Mouse (Mus musculus) sigmoid colon, adult 10 weeks (tissue): ENCODE measurements around the gene Olfr1349. TPM values are rescaled to one million over a fixed set of nuclear protein-coding genes. Genes with fewer than 3 reads are reported as not detected.

Source experiments
- polyA plus RNA-seq: library from polyadenylated mRNA; stranded (reverse); fragments of 350-450 nt; fragmentation: Illumina TruSeq; extraction: RNeasy Lipid Tissue Mini Kit (QIAGEN cat#74804); gene quantifications from one replicate; pipeline ENCODE4 v1.2.3, GENCODE M21; 2014; ENCODE audit warnings: low read depth, low replicate concordance

Gene Olfr1349
- not detected for polyA plus RNA-seq

DNA sequence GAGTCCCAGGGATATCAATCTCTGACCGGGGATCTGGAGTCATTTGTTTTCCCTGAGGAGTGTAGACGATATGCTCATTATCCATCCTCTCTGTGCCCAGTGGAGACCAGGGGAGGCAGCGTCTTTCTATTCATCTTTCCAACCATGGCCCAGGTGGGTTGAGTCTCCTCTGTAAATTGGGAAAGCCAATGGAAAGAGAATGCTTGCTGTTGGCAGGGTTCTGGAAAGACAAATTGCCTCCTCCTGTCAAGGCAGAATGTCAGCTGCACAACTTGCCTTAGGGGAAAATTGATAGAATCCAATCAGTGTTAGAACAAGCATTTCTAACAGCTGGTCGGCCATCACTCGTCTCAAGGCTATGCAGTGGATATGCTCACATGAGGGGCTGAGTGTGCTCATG, at the start of gene Olfr1349:
TSS of gene Olfr1349 (minus strand) at position 101 of the 400 bp plus-strand sequence.

DNA sequence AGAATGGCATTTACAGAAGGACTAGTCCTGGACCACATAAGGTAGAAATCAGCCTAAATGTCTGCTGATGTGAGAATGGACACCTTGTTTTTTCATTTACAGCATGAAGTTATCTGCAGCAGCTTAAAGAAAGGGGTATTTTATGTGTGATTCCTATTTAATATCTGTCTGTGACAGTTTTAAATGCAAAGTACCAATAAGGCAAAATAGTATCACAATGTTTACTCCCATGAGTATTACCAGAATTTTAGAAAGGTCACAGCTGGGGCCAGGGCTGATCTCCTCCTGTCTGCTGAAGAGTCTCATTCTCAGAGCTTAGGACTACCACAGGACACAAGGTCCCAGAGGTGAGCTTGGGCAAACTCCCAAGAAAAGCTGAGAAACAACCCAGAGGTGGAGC, 41.8 kb upstream of the Olfr1349 start, which contains the start of gene Olfr1350:
TSS of gene Olfr1350 (plus strand) at position 301 of the 400 bp plus-strand sequence.

DNA sequence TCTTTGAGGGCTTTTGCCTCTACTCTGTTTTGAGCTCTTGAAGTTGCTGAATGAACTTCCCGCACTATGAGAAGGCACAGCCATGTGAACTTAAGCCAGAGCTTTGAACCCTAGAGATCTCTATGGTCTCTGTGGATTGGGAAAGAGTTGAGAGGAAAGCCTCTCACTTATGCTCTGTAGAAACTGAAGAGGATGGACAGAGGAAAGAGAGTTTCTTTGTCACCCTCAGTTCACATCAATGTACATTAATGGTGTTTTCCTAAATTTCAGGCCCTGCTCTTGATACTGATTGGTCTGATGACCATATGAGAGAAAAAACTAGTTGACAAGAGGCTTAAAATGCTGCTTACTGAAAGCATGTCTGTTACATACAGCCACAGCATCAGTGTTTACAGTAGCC, 14.1 kb downstream of the Olfr1349 start, which contains the start of gene Olfr1348:
TSS of gene Olfr1348 (minus strand) at position 101 of the 400 bp plus-strand sequence.

DNA sequence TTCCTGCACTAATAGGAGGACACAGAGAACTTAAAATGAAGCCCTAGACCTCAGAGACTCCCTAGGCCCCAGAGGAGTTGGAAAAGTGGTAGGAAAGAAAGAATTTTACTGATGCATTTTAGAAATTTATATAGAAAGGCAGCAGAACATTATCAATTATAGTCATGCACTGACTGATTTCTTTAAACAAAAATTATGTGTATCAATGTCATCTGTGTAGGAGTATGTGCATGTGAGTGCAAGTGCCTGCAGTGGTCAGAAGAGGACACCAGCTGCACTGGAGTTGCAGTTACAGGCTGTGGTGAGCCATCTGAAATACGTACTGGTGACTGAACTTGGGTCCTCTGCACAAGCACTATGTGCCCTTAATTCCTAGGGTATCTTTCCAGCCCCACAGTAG, 23.1 kb downstream of the Olfr1349 start, which contains the start of gene Olfr1347:
TSS of gene Olfr1347 (minus strand) at position 101 of the 400 bp plus-strand sequence.

DNA sequence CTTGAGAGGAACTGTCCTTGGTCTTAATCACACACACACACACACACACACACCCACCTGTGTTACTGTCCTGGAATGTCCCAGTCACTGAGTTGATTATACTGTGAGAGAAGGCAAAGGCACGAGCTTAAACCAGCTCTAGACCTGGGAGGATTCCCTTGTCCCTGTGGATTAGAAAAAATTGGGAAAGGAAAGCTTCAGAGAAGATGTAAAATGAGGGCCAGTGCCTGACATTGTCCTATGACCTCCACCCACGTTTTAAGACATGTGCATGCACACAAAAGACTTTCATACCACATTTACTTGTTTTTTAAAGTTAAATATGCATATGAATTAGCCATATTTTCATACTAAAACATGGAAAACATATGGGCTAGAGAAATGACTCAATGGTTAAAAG, 35.9 kb downstream of the Olfr1349 start, which contains the start of gene Olfr5:
TSS of gene Olfr5 (minus strand) at position 101 of the 400 bp plus-strand sequence.

DNA sequence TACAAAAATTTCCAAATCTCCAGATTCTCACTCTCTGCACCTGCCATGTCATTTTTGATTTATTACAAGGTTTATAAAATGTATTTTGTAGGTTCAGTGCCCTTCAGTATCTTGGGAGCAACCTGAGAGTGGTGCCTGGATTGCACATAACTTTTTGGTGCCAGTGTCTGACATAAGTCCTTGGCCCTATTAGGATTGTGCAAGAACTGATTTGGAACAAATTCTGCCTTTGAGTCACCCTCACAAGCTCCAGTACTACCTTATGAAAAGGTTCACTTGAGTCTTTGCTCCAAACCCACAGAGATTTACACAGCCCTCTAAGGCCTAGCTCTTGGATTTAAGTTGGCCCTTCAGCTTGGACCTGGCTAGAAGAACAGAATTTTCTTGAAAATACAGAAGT, 55.8 kb downstream of the Olfr1349 start, which contains the start of gene Olfr1346:
TSS of gene Olfr1346 (plus strand) at position 151 of the 400 bp plus-strand sequence.

Other genes with a start within 250 kb of the Olfr1349 start
- gene Zfp667, start 236.4 kb downstream of the Olfr1349 start, polyA plus RNA-seq, result 8.4 TPM
- 2.6 TPM for gene Zfp583, start 191.7 kb downstream of the Olfr1349 start, polyA plus RNA-seq
- 0.13 TPM for gene Gm3854, start 179.2 kb downstream of the Olfr1349 start, polyA plus RNA-seq
- gene Zfp78, start 159.7 kb downstream of the Olfr1349 start, polyA plus RNA-seq, result 3.2 TPM
- gene Zfp28, start 139.7 kb downstream of the Olfr1349 start, polyA plus RNA-seq, result 8.6 TPM
- gene Smim17, start 124.2 kb downstream of the Olfr1349 start, polyA plus RNA-seq, result 0.57 TPM
- gene Gm20715, start 112.7 kb downstream of the Olfr1349 start, polyA plus RNA-seq, result not detected
- not detected for gene Olfr1344, start 84.3 kb downstream of the Olfr1349 start, polyA plus RNA-seq
- gene Olfr1336, start 66.8 kb downstream of the Olfr1349 start, polyA plus RNA-seq, result not detected
- not detected for gene Olfr1346, start 55.8 kb downstream of the Olfr1349 start, polyA plus RNA-seq
- gene Olfr5, start 36.0 kb downstream of the Olfr1349 start, polyA plus RNA-seq, result not detected
- gene Olfr1347, start 23.2 kb downstream of the Olfr1349 start, polyA plus RNA-seq, result not detected
- gene Olfr1348, start 14.2 kb downstream of the Olfr1349 start, polyA plus RNA-seq, result not detected
- gene Olfr1350, start 41.9 kb upstream of the Olfr1349 start, polyA plus RNA-seq, result not detected
- 0.76 TPM for gene Zim1, start 173.5 kb upstream of the Olfr1349 start, polyA plus RNA-seq
- 17.7 TPM for gene Peg3, start 207.5 kb upstream of the Olfr1349 start, polyA plus RNA-seq
- 0.44 TPM for gene Usp29, start 207.6 kb upstream of the Olfr1349 start, polyA plus RNA-seq